Mouse (Mus musculus): Measurements from ENCODE around the gene Trmt2b. TPM values are rescaled to one million over a fixed set of nuclear protein-coding genes. Genes with fewer than 3 reads are reported as not detected.

Trmt2b gene
- total and polyA plus RNA-seq, 3 experiments: 26.0 to 57.6 (median 37.9) TPM

GRCm38 (mm10) chrX:134303287-134303686 lies 26.5 kb upstream of the Trmt2b start:
- no peak for DNase-seq
- Histone ChIP-seq H3K27me3 (ENCODE audit: control insufficient read depth, insufficient read depth, low read length) (no peaks in the 10 kb centered on the region), H3K4me1 (ENCODE audit: control insufficient read depth, insufficient read depth, low read length) (peaks cover 1% of the 10 kb centered on the region; the same call in 1 of the 2 replicates), H3K36me3 (ENCODE audit: control insufficient read depth, insufficient read depth, low read length) (no peaks in the 10 kb centered on the region), H3K27ac (no peak overlapping the region), H3K79me2 (replicated peaks; ENCODE audit: control insufficient read depth, insufficient read depth, low read length) (no peaks in the 10 kb centered on the region), H3K9ac (ENCODE audit: low read depth, low read length) (no peak overlapping the region), H3K4me3 (no peak overlapping the region)
- WGBS: 84% methylated on average over 1 of the region's 1 CpGs
- TF ChIP-seq POLR2A (IDR thresholded peaks at IDR 0.05; ENCODE audit: insufficient read depth, low read depth, low read length) (no peak), CTCF (IDR thresholded peaks at IDR 0.05) (no peak), EP300 (IDR thresholded peaks at IDR 0.05; ENCODE audit: insufficient read depth, low read depth, low read length) (no peak)
- intact Hi-C loops (cut with DNase I): loop anchor here (10.0 kb wide), 1 partner anchor 248 kb away; the partner anchor contains the start of gene Cstf2

- Histone ChIP-seq H3K4me3 (no peak overlapping the region), H3K27me3 (ENCODE audit: control insufficient read depth, insufficient read depth, low read length) (no peaks in the 10 kb centered on the region), H3K27ac (no peak overlapping the region), H3K79me2 (replicated peaks; ENCODE audit: control insufficient read depth, insufficient read depth, low read length) (no peaks in the 10 kb centered on the region), H3K9ac (ENCODE audit: low read depth, low read length) (no peak overlapping the region), H3K36me3 (ENCODE audit: control insufficient read depth, insufficient read depth, low read length) (no peaks in the 10 kb centered on the region), H3K4me1 (ENCODE audit: control insufficient read depth, insufficient read depth, low read length) (no peaks in the 10 kb centered on the region; the same call in 1 of the 2 replicates)
- no peak for DNase-seq
- TF ChIP-seq EP300 (IDR thresholded peaks at IDR 0.05; ENCODE audit: insufficient read depth, low read depth, low read length) (no peak), POLR2A (IDR thresholded peaks at IDR 0.05; ENCODE audit: insufficient read depth, low read depth, low read length) (no peak), CTCF (IDR thresholded peaks at IDR 0.05) (no peak)
- 64% methylated on average over 5 of the region's 5 CpGs for WGBS
- intact Hi-C loops (cut with DNase I): loop anchor here (10.0 kb wide), 1 partner anchor 245 kb away; the partner anchor contains the start of gene Cstf2
Measured at GRCm38 (mm10) chrX:134300219-134300618, 23.4 kb upstream of the Trmt2b start.

GRCm38 (mm10) chrX:134297195-134297594 lies 20.4 kb upstream of the Trmt2b start:
- Histone ChIP-seq H3K9ac (ENCODE audit: low read depth, low read length) (no peak overlapping the region), H3K36me3 (ENCODE audit: control insufficient read depth, insufficient read depth, low read length) (no peaks in the 10 kb centered on the region), H3K27ac (no peak overlapping the region), H3K4me1 (ENCODE audit: control insufficient read depth, insufficient read depth, low read length) (no peaks in the 10 kb centered on the region; the same call in 1 of the 2 replicates), H3K27me3 (ENCODE audit: control insufficient read depth, insufficient read depth, low read length) (no peaks in the 10 kb centered on the region), H3K79me2 (replicated peaks; ENCODE audit: control insufficient read depth, insufficient read depth, low read length) (no peaks in the 10 kb centered on the region), H3K4me3 (no peak overlapping the region)
- no peak for DNase-seq
- 47% methylated on average over 4 of the region's 4 CpGs for WGBS
- no peak for TF ChIP-seq POLR2A (IDR thresholded peaks at IDR 0.05; ENCODE audit: insufficient read depth, low read depth, low read length)
- TF ChIP-seq EP300 (IDR thresholded peaks at IDR 0.05; ENCODE audit: insufficient read depth, low read depth, low read length): no peak
- TF ChIP-seq CTCF (IDR thresholded peaks at IDR 0.05): no peak
- intact Hi-C loops (cut with DNase I): no loop called here

- Histone ChIP-seq H3K27me3 (ENCODE audit: control insufficient read depth, insufficient read depth, low read length) (no peaks in the 10 kb centered on the region), H3K4me1 (ENCODE audit: control insufficient read depth, insufficient read depth, low read length) (no peaks in the 10 kb centered on the region; the same call in 1 of the 2 replicates), H3K36me3 (ENCODE audit: control insufficient read depth, insufficient read depth, low read length) (no peaks in the 10 kb centered on the region), H3K79me2 (replicated peaks; ENCODE audit: control insufficient read depth, insufficient read depth, low read length) (no peaks in the 10 kb centered on the region), H3K27ac (no peak overlapping the region), H3K9ac (ENCODE audit: low read depth, low read length) (no peak overlapping the region), H3K4me3 (peak overlapping the region; percentile 22; the same call in 1 of the 2 replicates)
- WGBS: 35% methylated on average over 7 of the region's 7 CpGs
- intact Hi-C loops (cut with DNase I): no loop called here
- DNase-seq: no peak
- TF ChIP-seq EP300 (IDR thresholded peaks at IDR 0.05; ENCODE audit: insufficient read depth, low read depth, low read length) (no peak), POLR2A (IDR thresholded peaks at IDR 0.05; ENCODE audit: insufficient read depth, low read depth, low read length) (no peak), CTCF (IDR thresholded peaks at IDR 0.05) (no peak)
Measured at GRCm38 (mm10) chrX:134296737-134297136, 20.0 kb upstream of the Trmt2b start.

- WGBS: 27% methylated on average over 9 of the region's 9 CpGs
- H3K4me3 ChIP-seq: peak overlapping the region; percentile 22; the same call in 1 of the 2 replicates
- TF ChIP-seq POLR2A (IDR thresholded peaks at IDR 0.05; ENCODE audit: insufficient read depth, low read depth, low read length): no peak
- TF ChIP-seq EP300 (IDR thresholded peaks at IDR 0.05; ENCODE audit: insufficient read depth, low read depth, low read length): no peak
- no peak for TF ChIP-seq CTCF (IDR thresholded peaks at IDR 0.05)
- no peaks in the 10 kb centered on the region for H3K79me2 ChIP-seq (replicated peaks; ENCODE audit: control insufficient read depth, insufficient read depth, low read length)
- no peaks in the 10 kb centered on the region; the same call in 1 of the 2 replicates for H3K4me1 ChIP-seq (ENCODE audit: control insufficient read depth, insufficient read depth, low read length)
- no peaks in the 10 kb centered on the region for H3K27me3 ChIP-seq (ENCODE audit: control insufficient read depth, insufficient read depth, low read length)
- DNase-seq: peak; percentile 3 to 22
- H3K27ac ChIP-seq: no peak overlapping the region
- intact Hi-C loops (cut with DNase I): no loop called here
- no peaks in the 10 kb centered on the region for H3K36me3 ChIP-seq (ENCODE audit: control insufficient read depth, insufficient read depth, low read length)
- H3K9ac ChIP-seq (ENCODE audit: low read depth, low read length): no peak overlapping the region
Measured at GRCm38 (mm10) chrX:134296301-134296700, 19.5 kb upstream of the Trmt2b start.

GRCm38 (mm10) chrX:134287305-134287704 lies 10.5 kb upstream of the Trmt2b start:
- intact Hi-C loops (cut with DNase I): no loop called here
- 91% methylated on average over 2 of the region's 2 CpGs for WGBS
- no peaks in the 10 kb centered on the region for H3K79me2 ChIP-seq (replicated peaks; ENCODE audit: control insufficient read depth, insufficient read depth, low read length)
- H3K27ac ChIP-seq: no peak overlapping the region
- no peaks in the 10 kb centered on the region for H3K36me3 ChIP-seq (ENCODE audit: control insufficient read depth, insufficient read depth, low read length)
- no peaks in the 10 kb centered on the region for H3K27me3 ChIP-seq (ENCODE audit: control insufficient read depth, insufficient read depth, low read length)
- no peak for DNase-seq
- no peak overlapping the region for H3K9ac ChIP-seq (ENCODE audit: low read depth, low read length)
- H3K4me3 ChIP-seq: no peak overlapping the region
- H3K4me1 ChIP-seq (ENCODE audit: control insufficient read depth, insufficient read depth, low read length): no peaks in the 10 kb centered on the region
- TF ChIP-seq POLR2A (IDR thresholded peaks at IDR 0.05; ENCODE audit: insufficient read depth, low read depth, low read length) (no peak), EP300 (IDR thresholded peaks at IDR 0.05; ENCODE audit: insufficient read depth, low read depth, low read length) (no peak), CTCF (IDR thresholded peaks at IDR 0.05) (no peak)

Data from heart, adult 2 months (tissue).